Mouse (Mus musculus): ENCODE measurements around the gene Sardh.
A peak's percentile ranks its signal among the peaks of the same experiment; 100 is the strongest.

Sardh gene

GRCm38 (mm10) chr2:27248211-27248610, at the start of gene Sardh:
Gene Sardh, minus strand, starts transcription at chr2:27248337.
- no peak for DNase-seq (ENCODE audit: low read depth, low spot score)

GRCm38 (mm10) chr2:27296656-27297406, 48.7 kb upstream of the Sardh start:
- DNase-seq (ENCODE audit: low read depth, low spot score) = no peak

- no peak for DNase-seq (ENCODE audit: low read depth, low spot score)
Observed at GRCm38 (mm10) chr2:27294777-27295176, 46.6 kb upstream of the Sardh start.

DNA sequence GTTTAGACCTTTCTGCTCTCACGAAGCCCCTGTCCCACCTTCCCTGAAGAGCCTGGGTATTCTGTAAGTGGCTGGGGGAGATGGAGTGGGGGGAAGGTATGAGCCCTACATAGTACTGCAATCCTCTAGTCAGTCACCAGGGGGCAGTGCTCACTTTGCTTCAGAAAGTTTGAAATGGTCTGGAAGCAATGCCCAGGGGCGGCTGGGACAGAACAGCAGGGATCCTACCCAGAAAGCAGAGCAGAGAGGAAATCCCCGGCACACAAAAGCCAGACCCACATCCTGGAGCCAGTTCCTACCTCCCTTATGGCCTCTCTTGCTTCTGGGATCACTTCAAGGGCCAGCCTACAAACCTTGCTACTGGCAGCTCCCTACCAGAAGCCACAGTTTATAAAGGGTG, 40.9 kb upstream of the Sardh start:
- DNase-seq (ENCODE audit: low read depth, low spot score) = peak; percentile 68

DNA sequence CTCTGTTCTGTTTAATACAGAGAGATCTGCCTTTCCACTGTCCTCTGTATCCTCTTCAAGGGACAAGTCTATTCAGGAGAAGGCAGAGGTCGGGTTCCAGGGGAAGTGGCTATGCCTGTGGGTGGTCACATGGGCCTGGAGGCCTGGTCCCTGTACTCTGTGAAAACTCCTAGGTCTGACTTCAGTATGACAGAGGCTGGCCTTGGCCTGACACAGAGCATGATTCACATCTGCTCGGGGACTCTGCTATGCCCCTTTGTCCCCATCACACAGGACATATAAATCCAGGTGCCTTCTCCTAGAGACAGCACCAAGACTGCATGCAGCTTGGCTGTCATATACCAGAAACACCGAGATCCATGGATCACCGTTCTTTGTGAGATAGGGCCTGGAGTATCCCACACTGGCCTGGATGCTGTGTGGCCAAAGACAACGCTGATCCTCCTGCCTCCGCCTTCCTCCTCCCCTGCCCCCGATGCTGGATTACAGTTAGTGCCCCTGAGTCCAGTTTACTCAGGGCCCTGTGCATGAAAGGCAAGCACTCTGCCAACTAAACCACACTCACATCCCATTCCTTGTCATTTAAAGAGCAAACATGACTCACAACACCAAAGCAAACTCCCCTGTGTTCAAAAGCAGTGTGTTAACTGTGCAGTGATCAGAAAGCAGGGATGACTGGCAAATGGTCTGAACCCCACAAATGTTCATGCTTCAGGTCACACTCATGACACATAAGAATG, 39.0 kb upstream of the Sardh start:
- no peak for DNase-seq (ENCODE audit: low read depth, low spot score)

GRCm38 (mm10) chr2:27284441-27284840, 36.3 kb upstream of the Sardh start:
- DNase-seq (ENCODE audit: low read depth, low spot score) = no peak

GRCm38 (mm10) chr2:27281771-27282170, 33.6 kb upstream of the Sardh start:
- DNase-seq (ENCODE audit: low read depth, low spot score) = no peak

GRCm38 (mm10) chr2:27280920-27281611, 32.9 kb upstream of the Sardh start:
- DNase-seq (ENCODE audit: low read depth, low spot score) = peak; percentile 41

GRCm38 (mm10) chr2:27278859-27279258, 30.7 kb upstream of the Sardh start:
- DNase-seq (ENCODE audit: low read depth, low spot score) = no peak

- DNase-seq (ENCODE audit: low read depth, low spot score) = no peak
Observed at GRCm38 (mm10) chr2:27268325-27268724, 20.2 kb upstream of the Sardh start.

DNA sequence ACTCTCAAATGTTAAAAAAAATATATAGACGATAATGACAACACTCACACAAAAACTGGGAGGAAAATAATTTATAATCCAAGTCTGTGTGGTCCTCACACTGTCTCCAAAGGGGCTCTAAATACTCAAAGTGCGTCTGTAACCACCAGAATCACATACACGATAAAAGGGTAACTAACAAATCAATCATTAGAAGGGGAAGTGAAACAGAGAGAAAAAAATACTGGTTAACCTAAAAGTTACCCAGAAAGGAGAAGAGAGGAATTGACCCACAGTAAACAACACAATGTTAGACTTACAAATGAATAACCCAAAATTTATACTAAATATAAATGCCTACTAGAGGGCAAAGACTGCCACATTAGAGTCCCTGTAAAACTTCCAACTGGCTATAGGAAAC, 17.7 kb upstream of the Sardh start:
- DNase-seq (ENCODE audit: low read depth, low spot score) = no peak

- no peak for DNase-seq (ENCODE audit: low read depth, low spot score)
Observed at GRCm38 (mm10) chr2:27262984-27263383, 14.8 kb upstream of the Sardh start.

GRCm38 (mm10) chr2:27251434-27251833, 3.3 kb upstream of the Sardh start:
- DNase-seq (ENCODE audit: low read depth, low spot score) = no peak

GRCm38 (mm10) chr2:27247487-27247863, 662 bp downstream of the Sardh start:
- DNase-seq (ENCODE audit: low read depth, low spot score) = no peak

- DNase-seq (ENCODE audit: low read depth, low spot score) = peak; percentile 88
Observed at GRCm38 (mm10) chr2:27246712-27247486, 1.2 kb downstream of the Sardh start.

GRCm38 (mm10) chr2:27245947-27246346, 2.2 kb downstream of the Sardh start:
- DNase-seq (ENCODE audit: low read depth, low spot score) = no peak

- DNase-seq (ENCODE audit: low read depth, low spot score) = peak; percentile 58
Observed at GRCm38 (mm10) chr2:27237342-27237741, 10.8 kb downstream of the Sardh start.

- no peak for DNase-seq (ENCODE audit: low read depth, low spot score)
Observed at GRCm38 (mm10) chr2:27235729-27236128, 12.4 kb downstream of the Sardh start.

GRCm38 (mm10) chr2:27232376-27232775, 15.8 kb downstream of the Sardh start:
- DNase-seq (ENCODE audit: low read depth, low spot score) = no peak

- no peak for DNase-seq (ENCODE audit: low read depth, low spot score)
Observed at GRCm38 (mm10) chr2:27229481-27230105, 18.5 kb downstream of the Sardh start.

GRCm38 (mm10) chr2:27228809-27229480, 19.2 kb downstream of the Sardh start:
- DNase-seq (ENCODE audit: low read depth, low spot score) = no peak

All from skeletal muscle tissue, adult 2 months (tissue).